Mouse (Mus musculus) myocyte (in vitro differentiated cells): Measurements from ENCODE around the gene Slc31a1.

ENCODE experiments used
- CEBPB ChIP-seq: IDR thresholded peaks from 2 replicates; pipeline ENCODE4 v1.6.1; 2011; ENCODE audit warnings: mild to moderate bottlenecking, moderate library complexity; ENCODE audit not compliant: poor library complexity, insufficient read depth, severe bottlenecking
- E2F4 ChIP-seq: IDR thresholded peaks from one replicate; pipeline ENCODE4 v1.6.1; 2011; ENCODE audit warnings: mild to moderate bottlenecking, control low read depth, moderate library complexity; ENCODE audit not compliant: insufficient read depth
- MAX ChIP-seq: IDR thresholded peaks from one replicate; pipeline ENCODE4 v1.6.1; 2011; ENCODE audit warnings: low read depth, mild to moderate bottlenecking, control low read depth
- POLR2A ChIP-seq: IDR thresholded peaks from one replicate; pipeline ENCODE4 v1.6.1; 2011; ENCODE audit warnings: low read depth, mild to moderate bottlenecking, control low read depth, moderate library complexity; ENCODE audit not compliant: insufficient read length
- REST ChIP-seq: IDR thresholded peaks from one replicate; pipeline ENCODE4 v1.6.1; 2011; ENCODE audit warnings: mild to moderate bottlenecking, control low read depth, moderate library complexity; ENCODE audit not compliant: insufficient read depth, insufficient read length
- TCF12 ChIP-seq: IDR thresholded peaks from one replicate; pipeline ENCODE4 v1.6.1; 2011; ENCODE audit warnings: mild to moderate bottlenecking, control low read depth; ENCODE audit not compliant: poor library complexity, insufficient read depth, severe bottlenecking
- USF1 ChIP-seq: IDR thresholded peaks from one replicate; pipeline ENCODE4 v1.6.1; 2011; ENCODE audit warnings: low read depth, mild to moderate bottlenecking, control low read depth, moderate library complexity

GRCm38 (mm10) chr4:62345827-62346226, 14.7 kb upstream of the Slc31a1 start:
- TF ChIP-seq POLR2A: no peak
- TF ChIP-seq USF1: no peak
- no peak for TF ChIP-seq TCF12
- no peak for TF ChIP-seq CEBPB
- no peak for TF ChIP-seq REST
- no peak for TF ChIP-seq MAX
- TF ChIP-seq E2F4: no peak
